Mouse (Mus musculus) bone marrow, adult 2 months (tissue): Measurements from ENCODE around the gene Pde4d.

Experiments
- CTCF ChIP-seq: fragments of 200-500 bp; IDR thresholded peaks from 2 replicates; pipeline ENCODE4 v1.5.1; 2011; ENCODE audit warnings: low read length, control low read depth; ENCODE audit not compliant: control insufficient read depth, insufficient read depth
- POLR2A ChIP-seq: fragments of 200-500 bp; IDR thresholded peaks from 2 replicates; pipeline ENCODE4 v1.6.1; 2011; ENCODE audit warnings: low read depth, mild to moderate bottlenecking, control low read depth, low read length, borderline replicate concordance; ENCODE audit not compliant: control insufficient read depth

DNA sequence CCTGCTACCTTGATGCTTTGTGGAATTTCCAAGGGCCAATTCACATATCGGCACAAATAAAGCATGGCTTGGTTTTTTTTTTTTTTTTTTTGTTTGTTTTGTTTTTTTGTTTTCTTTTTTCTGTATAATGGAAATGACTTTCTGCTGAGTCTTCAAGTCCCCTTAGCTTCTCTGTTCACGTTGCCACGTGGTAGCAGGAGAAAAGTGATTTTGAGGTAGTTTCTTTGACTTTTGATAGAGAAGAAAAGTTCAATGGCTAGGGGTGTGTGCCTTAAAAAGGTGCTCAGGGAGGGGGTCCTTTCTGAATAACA is 1235.2 kb downstream of the Pde4d start:
- TF ChIP-seq POLR2A: no peak
- TF ChIP-seq CTCF: no peak
